Mouse (Mus musculus) thymus, adult 2 months (tissue): ENCODE data around the gene Gm19345. TPM values are rescaled to one million over a fixed set of nuclear protein-coding genes. Genes with fewer than 3 reads are reported as not detected.
A peak's percentile ranks its signal among the peaks of the same experiment; 100 is the strongest.

Source experiments
- DNase-seq: peaks from one replicate; pipeline ENCODE4 v3.0.0; 2021
- H3K27ac ChIP-seq: fragments of 200-500 bp; 2 replicates; pipeline ENCODE4 v1.5.1; 2012; ENCODE audit warnings: low read length, control low read depth; ENCODE audit not compliant: control insufficient read depth, insufficient read depth
- H3K27me3 ChIP-seq: fragments of 200-500 bp; 2 replicates; pipeline ENCODE4 v1.6.1; 2012; ENCODE audit warnings: mild to moderate bottlenecking, low read length, moderate library complexity, mixed read lengths; ENCODE audit not compliant: control insufficient read depth, insufficient read depth
- H3K36me3 ChIP-seq: fragments of 200-500 bp; 2 replicates; pipeline ENCODE4 v1.6.1; 2012; ENCODE audit warnings: mild to moderate bottlenecking, low read length, moderate library complexity; ENCODE audit not compliant: control insufficient read depth, insufficient read depth
- H3K4me1 ChIP-seq: fragments of 200-500 bp; replicated peaks from 2 replicates; pipeline ENCODE4 v1.6.1; 2012; ENCODE audit warnings: low read length; ENCODE audit not compliant: control insufficient read depth, insufficient read depth
- H3K4me3 ChIP-seq: fragments of 200-500 bp; 2 replicates; pipeline ENCODE4 v1.5.1; 2012; ENCODE audit warnings: mild to moderate bottlenecking, low read length, control low read depth, moderate library complexity; ENCODE audit not compliant: control insufficient read depth, insufficient read depth
- CTCF ChIP-seq: fragments of 200-500 bp; IDR thresholded peaks from 2 replicates; pipeline ENCODE4 v1.5.1; 2012; ENCODE audit warnings: mild to moderate bottlenecking, control low read depth, low read length, moderate library complexity, borderline replicate concordance; ENCODE audit not compliant: control insufficient read depth, poor library complexity, insufficient read depth; ENCODE audit errors: extremely low read depth
- POLR2A ChIP-seq: fragments of 200-500 bp; IDR thresholded peaks from 2 replicates; pipeline ENCODE4 v1.6.1; 2012; ENCODE audit warnings: mild to moderate bottlenecking, low read length, control low read depth, moderate library complexity; ENCODE audit not compliant: control insufficient read depth, poor library complexity, insufficient read depth; ENCODE audit errors: extremely low read depth
- WGBS: fragments of 180-500 bp; shearing (Covaris S2); methylation state at CpG from one replicate; pipeline ENCODE4 v1.1.7; 2018; 5-methylcytosine and 5-hydroxymethylcytosine counted together
- polyA plus RNA-seq: library from polyadenylated mRNA; depleted of rRNA; stranded (reverse); fragments of >200 nt; gene quantifications from 2 replicates; pipeline ENCODE4 v1.2.3, GENCODE M21; 2012; rRNA removed

Gm19345 gene
- polyA plus RNA-seq, 1 experiment: 0.36 TPM

GRCm38 (mm10) chr7:19880754-19881153 is 29.0 kb downstream of the Gm19345 start:
- 83% methylated on average over 8 of the region's 8 CpGs for WGBS
- no peak for DNase-seq
- Histone ChIP-seq H3K4me3 (no peak overlapping the region), H3K36me3 (no peaks in the 10 kb centered on the region), H3K27me3 (no peaks in the 10 kb centered on the region), H3K27ac (no peak overlapping the region), H3K4me1 (peaks cover 8% of the 10 kb centered on the region)
- no peak for TF ChIP-seq CTCF
- TF ChIP-seq POLR2A: no peak

- no peak for DNase-seq
- Histone ChIP-seq H3K27ac (no peak within 1 kb of the TSS), H3K36me3 (no peaks in the 10 kb centered on the region), H3K4me3 (no peak within 1 kb of the TSS), H3K27me3 (no peaks in the 10 kb centered on the region), H3K4me1 (no peaks in the 10 kb centered on the region)
- no peak for TF ChIP-seq CTCF
- no peak for TF ChIP-seq POLR2A
- WGBS: 73% methylated on average over 7 of the region's 7 CpGs
These were observed 36.0 kb downstream of the Gm19345 start, which contains the start of gene Ceacam19 for GRCm38 (mm10) chr7:19887849-19888248. TSS of gene Ceacam19 (minus strand) at chr7:19887965.

- peak; percentile 70 for DNase-seq
- Histone ChIP-seq H3K27me3 (no peaks in the 10 kb centered on the region), H3K27ac (no peak overlapping the region), H3K36me3 (no peaks in the 10 kb centered on the region), H3K4me1 (no peaks in the 10 kb centered on the region), H3K4me3 (no peak overlapping the region)
- 36% methylated on average over 8 of the region's 8 CpGs for WGBS
- TF ChIP-seq CTCF (peak; percentile 74; the same call in 1 of the 2 replicates), POLR2A (no peak)
These were observed 38.1 kb downstream of the Gm19345 start for GRCm38 (mm10) chr7:19889881-19890280.

Other genes starting within 250 kb of the Gm19345 start
- gene Clasrp, start 247.5 kb upstream of the Gm19345 start, polyA plus RNA-seq: 240 and 315 TPM in 2 replicates
- gene Relb, start 222.6 kb upstream of the Gm19345 start, polyA plus RNA-seq: 66.9 and 75.6 TPM in 2 replicates
- 136 and 142 TPM in 2 replicates for gene Clptm1, start 187.0 kb upstream of the Gm19345 start, polyA plus RNA-seq
- 6.7 and 7.1 TPM in 2 replicates for gene Apoc2, start 174.1 kb upstream of the Gm19345 start, polyA plus RNA-seq
- not detected in 2 replicates for gene Gm44805, start 170.6 kb upstream of the Gm19345 start, polyA plus RNA-seq
- 1.5 and 6.2 TPM in 2 replicates for gene Apoc4, start 170.5 kb upstream of the Gm19345 start, polyA plus RNA-seq
- gene Apoc1, start 159.3 kb upstream of the Gm19345 start, polyA plus RNA-seq: 24.8 and 38.0 TPM in 2 replicates
- 1,583 and 2,086 TPM in 2 replicates for gene Apoe, start 152.8 kb upstream of the Gm19345 start, polyA plus RNA-seq
- gene Tomm40, start 136.6 kb upstream of the Gm19345 start, polyA plus RNA-seq: 109 and 120 TPM in 2 replicates
- gene Nectin2, start 101.5 kb upstream of the Gm19345 start, polyA plus RNA-seq: 10.0 and 11.4 TPM in 2 replicates
- gene Bcam, start 81.0 kb upstream of the Gm19345 start, polyA plus RNA-seq: 36.4 and 55.5 TPM in 2 replicates
- 2.4 and 2.8 TPM in 2 replicates for gene Cblc, start 55.2 kb upstream of the Gm19345 start, polyA plus RNA-seq
- 54.4 and 67.2 TPM in 2 replicates for gene Bcl3, start 29.2 kb upstream of the Gm19345 start, polyA plus RNA-seq
- gene Ceacam16, start 9.3 kb downstream of the Gm19345 start, polyA plus RNA-seq: 3.3 and 3.9 TPM in 2 replicates
- 0.30 and 0.36 TPM in 2 replicates for gene Ceacam19, start 36.0 kb downstream of the Gm19345 start, polyA plus RNA-seq
- 74.9 and 82.4 TPM in 2 replicates for gene Pvr, start 69.2 kb downstream of the Gm19345 start, polyA plus RNA-seq
- 17.3 and 22.4 TPM in 2 replicates for gene Igsf23, start 98.8 kb downstream of the Gm19345 start, polyA plus RNA-seq
- 0.49 and 0.57 TPM in 2 replicates for gene Ceacam20, start 113.4 kb downstream of the Gm19345 start, polyA plus RNA-seq
- gene Nlrp9b, start 139.5 kb downstream of the Gm19345 start, polyA plus RNA-seq: 0.03 TPM in 1 of 2 replicates, not detected in the other
- not detected in 2 replicates for gene Vmn1r91, start 247.7 kb downstream of the Gm19345 start, polyA plus RNA-seq